Mouse (Mus musculus) bone marrow macrophage, adult 2 months (primary cell): ENCODE data around the gene Vps13a.

ENCODE experiments used
- CTCF ChIP-seq: IDR thresholded peaks from 2 replicates; pipeline ENCODE4 v1.5.1; 2012; ENCODE audit warnings: low read depth, mild to moderate bottlenecking, low read length, moderate library complexity
- POLR2A ChIP-seq: IDR thresholded peaks from 2 replicates; pipeline ENCODE4 v1.6.1; 2012; ENCODE audit warnings: mild to moderate bottlenecking, low read depth, low read length, borderline replicate concordance

DNA sequence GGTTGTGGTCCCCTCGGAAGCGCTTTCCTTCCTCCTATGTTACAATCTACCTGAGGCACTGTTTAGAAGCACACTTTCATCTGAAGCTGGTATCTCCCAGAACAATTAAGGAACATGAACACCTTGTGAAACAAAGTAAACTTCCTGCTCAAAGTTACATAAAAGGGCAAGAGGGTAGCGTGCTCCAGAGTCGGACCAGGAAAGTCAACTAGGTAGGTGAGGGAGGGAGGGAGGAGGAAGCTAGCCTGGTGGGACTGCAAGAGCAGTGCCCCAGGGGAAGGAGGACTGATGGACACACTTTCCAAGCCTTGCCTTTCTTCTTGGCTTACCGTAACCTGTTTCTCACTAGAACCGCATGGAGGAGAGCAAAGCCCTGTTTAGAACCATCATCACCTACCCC lies 173.1 kb downstream of the Vps13a start:
- TF ChIP-seq CTCF (no peak), POLR2A (no peak)
